Mouse (Mus musculus) frontal cortex, postnatal 14 days (tissue): ENCODE measurements around the gene Meox1.

Source experiments
- DNase-seq, 2 experiments: peaks; one replicate each; pipeline ENCODE4 v3.0.0; 2022; ENCODE audit warnings: low spot score in 2 of 2

Gene Meox1

GRCm38 (mm10) chr11:101855950-101856712, 38.0 kb downstream of the Meox1 start:
- DNase-seq, result no peak

- DNase-seq, result no peak
Measured at GRCm38 (mm10) chr11:101851042-101851441, 43.1 kb downstream of the Meox1 start.

GRCm38 (mm10) chr11:101849286-101849685, 44.9 kb downstream of the Meox1 start:
- DNase-seq, result no peak

DNA sequence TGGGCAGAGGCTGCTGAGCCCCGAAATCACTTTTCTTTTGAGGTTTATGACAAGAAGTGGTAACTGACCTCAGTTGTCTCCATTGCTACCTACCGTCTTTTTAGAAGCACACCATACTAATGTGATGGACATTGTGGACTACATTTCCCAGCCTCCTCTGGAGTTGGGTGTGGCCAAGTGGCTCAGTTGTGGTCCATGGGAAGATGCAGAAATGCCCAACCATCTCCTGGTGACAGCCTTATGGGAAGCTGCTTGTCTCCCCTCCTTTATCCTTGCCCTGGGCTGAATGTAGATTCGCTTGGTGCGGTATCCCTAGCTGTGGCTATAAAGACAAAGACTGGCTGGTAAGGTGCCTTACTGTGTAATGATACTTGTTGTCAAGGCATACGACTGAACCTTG, 46.7 kb downstream of the Meox1 start:
- DNase-seq, result no peak

DNA sequence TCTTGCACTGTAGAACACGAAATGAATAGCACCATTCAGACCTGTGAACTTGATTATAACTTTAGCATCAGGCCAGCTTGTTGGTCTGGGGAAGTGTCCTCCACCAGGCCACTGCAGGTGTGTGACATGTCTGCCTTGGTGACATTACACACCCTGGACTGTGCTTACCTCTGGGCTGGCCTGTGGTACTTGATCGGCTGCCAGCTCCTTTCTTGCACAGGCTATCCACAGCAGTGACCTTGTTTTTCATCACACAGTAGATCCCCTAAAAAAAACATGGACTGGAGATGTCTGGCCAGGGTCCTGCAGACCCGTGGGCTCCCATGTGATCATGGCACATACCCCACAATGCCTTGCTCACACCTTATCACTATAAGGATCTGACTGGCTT, 51.4 kb downstream of the Meox1 start:
- no peak for DNase-seq

DNA sequence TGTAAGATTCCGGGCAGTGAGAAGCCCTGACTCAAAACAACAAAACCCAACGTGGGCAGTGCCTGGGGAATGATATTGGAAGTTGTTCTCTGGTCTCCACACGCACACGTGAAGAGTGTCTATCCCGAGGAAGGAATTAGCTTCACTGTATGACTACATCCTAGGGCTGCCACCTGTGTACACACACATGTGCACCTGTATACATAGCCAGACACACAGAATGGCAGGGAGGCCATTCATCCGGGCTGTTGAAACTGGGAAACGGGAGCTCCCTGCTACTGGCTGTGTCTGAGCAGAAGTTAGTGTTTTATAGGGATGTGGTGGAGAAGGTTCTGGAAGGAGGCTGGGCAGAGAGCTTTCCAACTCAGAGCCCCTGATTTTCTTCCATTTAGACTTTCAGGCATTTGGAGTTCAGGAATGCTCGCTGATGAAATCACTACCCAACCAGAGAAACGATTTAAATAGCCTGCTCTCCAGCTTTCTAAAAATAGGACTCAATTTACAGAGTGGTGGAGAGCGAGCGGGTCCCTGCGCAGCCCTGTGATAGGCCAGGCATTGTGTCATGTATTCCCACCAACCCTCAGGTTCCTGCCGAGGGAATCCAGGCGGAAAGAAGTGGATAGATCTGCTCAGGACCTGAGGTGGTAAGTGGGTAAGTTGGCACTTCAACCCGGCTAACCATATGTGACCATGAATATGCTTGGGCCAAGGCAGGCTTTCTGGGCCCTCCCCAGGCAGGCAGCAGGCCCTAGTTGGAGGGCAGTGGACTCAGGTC, 52.0 kb downstream of the Meox1 start:
- peak in 1 of 2 experiments; percentile 15 for DNase-seq

DNA sequence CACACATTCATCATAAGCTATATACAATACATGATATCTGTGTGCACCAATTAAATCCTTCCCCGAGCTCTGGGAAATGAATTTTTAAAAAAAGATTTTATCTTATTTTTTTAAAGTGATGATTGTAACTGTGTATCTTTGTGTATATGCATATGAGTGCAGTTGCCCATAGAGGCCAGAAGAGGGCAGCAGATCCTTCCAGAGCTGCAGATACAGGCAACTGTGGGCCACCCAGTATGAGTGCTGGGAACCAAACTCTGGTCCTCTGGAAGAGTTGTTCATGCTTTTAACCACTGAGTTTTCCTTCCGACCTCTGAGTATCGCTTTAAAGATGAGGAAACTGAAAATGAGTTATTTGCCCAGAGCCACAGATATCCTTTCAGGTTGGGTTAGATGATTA, 53.8 kb downstream of the Meox1 start:
- DNase-seq, result no peak

DNA sequence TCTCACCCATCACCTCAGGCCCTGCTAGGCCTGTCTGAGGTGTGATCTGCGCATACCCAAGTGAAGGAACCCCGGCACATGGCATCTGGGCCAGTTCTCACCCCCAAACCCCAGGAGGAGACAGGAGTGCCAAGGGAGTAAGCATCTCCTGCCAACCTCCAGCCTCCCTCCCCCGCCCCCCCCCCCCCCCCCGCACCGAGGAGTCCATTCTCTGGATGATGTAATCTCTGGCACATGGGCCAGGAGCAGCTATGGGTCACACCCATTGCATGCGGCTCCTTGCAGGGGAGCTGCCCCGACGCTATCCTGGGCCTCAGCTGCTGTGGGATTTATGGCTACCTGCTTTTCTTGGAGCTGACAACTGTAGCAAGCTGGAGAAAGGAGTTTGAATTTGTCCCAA, 54.7 kb downstream of the Meox1 start:
- no peak for DNase-seq

GRCm38 (mm10) chr11:101832001-101832400, 62.2 kb downstream of the Meox1 start:
- no peak for DNase-seq

GRCm38 (mm10) chr11:101830616-101831015, 63.6 kb downstream of the Meox1 start:
- DNase-seq, result no peak

- no peak for DNase-seq
Measured at GRCm38 (mm10) chr11:101830112-101830511, 64.1 kb downstream of the Meox1 start.

DNA sequence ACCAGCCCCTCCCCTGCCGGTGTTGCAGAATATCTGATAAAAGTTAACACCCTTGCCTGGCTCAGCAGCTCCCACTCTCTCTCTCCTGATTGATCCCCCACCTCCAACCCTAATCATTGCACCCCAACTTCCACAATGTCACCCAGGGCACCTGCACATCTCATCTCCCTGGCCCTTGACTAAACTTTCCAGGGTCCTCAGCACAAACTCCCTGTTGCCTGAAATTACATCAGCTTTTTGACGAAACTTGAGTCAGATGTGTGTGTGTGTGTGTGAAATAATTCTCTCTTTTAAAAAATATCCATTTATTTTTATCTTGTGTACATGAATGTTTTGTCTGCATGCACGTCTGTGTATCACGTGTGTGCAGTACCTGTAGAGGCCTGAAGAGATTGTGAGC, 65.5 kb downstream of the Meox1 start:
- no peak for DNase-seq
